Mouse (Mus musculus): Measurements from ENCODE around the gene Gm21719. TPM values are rescaled to one million over a fixed set of nuclear protein-coding genes. Genes with fewer than 3 reads are reported as not detected.

Gm21719 gene
- polyA plus RNA-seq (2015; fragmentation: Nextera tagmentation; extraction: Ambion mirVana): not detected in 2 replicates

GRCm38 (mm10) chrY:6682772-6683171 lies at the start of gene Gm21719:
Gene Gm21719 (minus strand): TSS chrY:6682872.

Other genes with a start within 250 kb of the Gm21719 start
- not detected in 2 replicates for gene Gm28919, start 99.3 kb downstream of the Gm21719 start, polyA plus RNA-seq (2015; fragmentation: Nextera tagmentation; extraction: Ambion mirVana)
- gene Gm20830, start 235.4 kb upstream of the Gm21719 start, polyA plus RNA-seq (2015; fragmentation: Nextera tagmentation; extraction: Ambion mirVana): not detected in 2 replicates